Mouse (Mus musculus) ovary, postnatal 14 days (tissue): ENCODE data around the gene Ace3.
A peak's percentile ranks its signal among the peaks of the same experiment; 100 is the strongest.

ENCODE experiments used
- DNase-seq: peaks from one replicate; pipeline ENCODE4 v3.0.0; 2022; ENCODE audit warnings: low spot score

Gene Ace3

GRCm38 (mm10) chr11:105994375-105994774 is at the start of gene Ace3:
Gene Ace3 (plus strand): TSS chr11:105994675.
- no peak for DNase-seq

- DNase-seq, result peak; percentile 28
These were observed 49.5 kb upstream of the Ace3 start for GRCm38 (mm10) chr11:105944770-105945672.

GRCm38 (mm10) chr11:105946694-105947154 is 47.8 kb upstream of the Ace3 start:
- no peak for DNase-seq

GRCm38 (mm10) chr11:105948255-105948654 is 46.2 kb upstream of the Ace3 start:
- no peak for DNase-seq

- DNase-seq, result no peak
These were observed 44.0 kb upstream of the Ace3 start for GRCm38 (mm10) chr11:105950519-105950918.

DNA sequence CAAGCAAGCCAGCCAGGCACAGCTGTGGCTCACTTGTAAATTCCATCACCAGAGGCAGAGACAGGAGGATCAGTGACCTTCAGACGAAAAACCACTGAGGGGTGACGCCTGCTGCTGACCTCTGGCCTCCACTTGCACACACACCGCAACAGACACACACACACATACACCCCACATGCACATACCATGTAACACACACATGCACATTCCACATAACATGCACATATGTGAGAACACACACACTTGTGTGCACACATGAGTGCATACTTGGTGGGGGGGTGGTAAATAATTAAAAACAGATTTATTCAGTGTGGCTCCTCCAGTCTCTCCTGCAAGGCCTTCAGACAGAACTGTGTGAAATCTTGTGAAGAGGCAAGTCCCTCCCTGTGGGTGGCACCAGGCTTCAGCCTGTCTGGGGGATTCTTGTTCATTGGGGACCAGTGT is 42.9 kb upstream of the Ace3 start:
- DNase-seq, result no peak

DNA sequence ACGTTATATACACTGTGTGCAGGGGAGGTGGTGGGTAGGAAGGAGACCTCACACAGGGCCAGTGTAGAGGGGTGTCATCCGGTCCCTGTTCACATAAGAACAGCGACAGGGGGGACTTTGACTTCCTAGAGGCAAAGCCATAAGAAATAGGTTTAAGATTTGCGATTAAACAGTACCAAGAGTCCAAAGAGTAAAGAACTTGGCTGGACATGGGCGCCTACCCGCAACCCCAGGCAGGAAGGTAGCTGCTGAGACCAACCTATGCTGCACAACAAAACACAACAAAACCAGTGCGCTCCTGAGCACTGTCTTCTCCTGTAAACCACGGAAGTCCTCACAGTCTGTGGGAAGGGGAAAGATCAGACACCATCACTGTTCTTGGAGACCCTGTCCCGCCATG is 42.4 kb upstream of the Ace3 start:
- DNase-seq, result no peak

DNA sequence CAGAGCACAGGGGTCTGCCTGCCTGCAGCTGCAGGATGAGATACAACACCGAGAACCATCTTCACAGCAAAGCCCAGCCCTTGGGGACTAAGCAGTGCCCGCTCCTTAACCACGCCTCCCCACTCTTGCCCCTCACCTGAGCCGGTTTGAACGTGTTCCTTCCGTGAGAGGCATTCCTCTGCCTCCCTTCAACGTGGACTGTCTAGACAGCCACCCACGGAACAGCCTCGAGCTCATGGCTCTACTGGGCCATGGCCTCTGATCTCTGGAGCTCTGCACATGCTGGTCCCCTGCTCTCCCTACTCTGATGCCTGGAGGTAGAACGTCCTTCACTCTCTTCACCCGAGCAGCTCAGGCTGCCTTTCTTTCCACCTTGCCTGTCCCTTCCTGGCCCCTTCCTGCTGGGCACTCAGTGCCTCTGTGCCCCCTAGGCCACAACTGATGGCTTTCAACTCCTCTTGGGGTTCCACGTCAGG is 41.5 kb upstream of the Ace3 start, which contains the start of gene Cyb561:
Gene Cyb561, minus strand, starts transcription at position 426 of the 476 bp plus-strand sequence.
- no peak for DNase-seq

- DNase-seq, result no peak
These were observed 41.1 kb upstream of the Ace3 start for GRCm38 (mm10) chr11:105953402-105953801.

- DNase-seq, result no peak
These were observed 38.6 kb upstream of the Ace3 start for GRCm38 (mm10) chr11:105955815-105956430.

GRCm38 (mm10) chr11:105957501-105957900 is 37.0 kb upstream of the Ace3 start:
- DNase-seq, result no peak

DNA sequence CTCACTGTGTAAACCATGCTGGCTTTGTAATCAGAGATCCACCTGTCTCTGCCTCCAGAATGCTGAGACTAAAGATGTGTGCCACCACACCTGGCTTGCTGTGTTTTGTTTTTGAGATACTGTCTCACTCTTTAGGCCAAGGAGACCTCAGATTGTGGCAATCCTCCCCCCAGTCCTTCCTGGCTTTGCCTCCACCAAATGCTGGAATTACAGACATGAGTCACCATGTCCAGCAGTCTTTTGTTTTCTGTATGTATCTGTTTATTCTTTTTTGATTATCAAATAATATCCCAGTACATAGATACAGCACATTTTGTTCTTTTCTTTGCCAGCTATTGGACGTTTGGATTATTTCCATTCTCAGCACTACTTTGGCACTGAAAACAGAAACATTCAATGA is 35.9 kb upstream of the Ace3 start:
- no peak for DNase-seq

- peak; percentile 34 for DNase-seq
These were observed 35.1 kb upstream of the Ace3 start for GRCm38 (mm10) chr11:105959355-105959754.

DNA sequence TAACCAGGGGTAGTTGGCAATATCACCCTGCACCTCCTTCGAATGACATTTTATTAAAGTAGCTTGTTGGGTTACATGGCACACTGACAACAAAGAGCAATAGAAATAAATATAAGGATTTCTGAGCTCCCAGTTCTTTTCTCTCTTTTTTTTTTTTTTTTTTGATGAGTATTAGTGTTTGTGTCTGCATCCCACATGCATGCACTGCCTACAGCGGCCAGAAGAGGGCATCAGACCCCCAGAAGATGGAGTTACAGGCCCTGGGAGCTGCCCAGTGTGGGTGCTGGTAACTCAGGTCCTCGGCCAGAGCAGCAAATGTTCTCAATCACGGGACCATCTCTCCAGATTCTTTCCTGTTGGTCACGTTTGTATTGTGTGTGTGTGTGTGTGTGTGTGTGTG is 29.8 kb upstream of the Ace3 start:
- no peak for DNase-seq

DNA sequence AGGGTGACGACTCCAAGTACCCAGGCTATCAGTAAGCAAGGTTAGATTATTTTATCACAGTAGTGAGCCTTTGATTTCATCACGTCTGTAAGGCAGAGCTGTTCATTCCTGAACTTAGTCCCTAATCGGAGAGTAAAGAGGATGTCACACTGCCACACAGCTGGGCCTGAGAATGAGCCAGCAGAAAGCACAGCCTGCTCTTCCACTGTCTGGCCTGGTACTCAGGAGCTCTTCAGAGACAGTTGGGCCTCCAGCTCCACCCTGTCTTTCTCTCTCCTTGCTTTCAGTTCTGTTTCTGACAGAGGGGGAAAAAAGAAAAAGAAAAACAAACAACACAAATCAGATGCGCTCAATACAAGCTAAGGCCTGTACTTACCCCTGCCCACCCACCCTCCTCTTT is 28.2 kb upstream of the Ace3 start:
- DNase-seq, result no peak

DNA sequence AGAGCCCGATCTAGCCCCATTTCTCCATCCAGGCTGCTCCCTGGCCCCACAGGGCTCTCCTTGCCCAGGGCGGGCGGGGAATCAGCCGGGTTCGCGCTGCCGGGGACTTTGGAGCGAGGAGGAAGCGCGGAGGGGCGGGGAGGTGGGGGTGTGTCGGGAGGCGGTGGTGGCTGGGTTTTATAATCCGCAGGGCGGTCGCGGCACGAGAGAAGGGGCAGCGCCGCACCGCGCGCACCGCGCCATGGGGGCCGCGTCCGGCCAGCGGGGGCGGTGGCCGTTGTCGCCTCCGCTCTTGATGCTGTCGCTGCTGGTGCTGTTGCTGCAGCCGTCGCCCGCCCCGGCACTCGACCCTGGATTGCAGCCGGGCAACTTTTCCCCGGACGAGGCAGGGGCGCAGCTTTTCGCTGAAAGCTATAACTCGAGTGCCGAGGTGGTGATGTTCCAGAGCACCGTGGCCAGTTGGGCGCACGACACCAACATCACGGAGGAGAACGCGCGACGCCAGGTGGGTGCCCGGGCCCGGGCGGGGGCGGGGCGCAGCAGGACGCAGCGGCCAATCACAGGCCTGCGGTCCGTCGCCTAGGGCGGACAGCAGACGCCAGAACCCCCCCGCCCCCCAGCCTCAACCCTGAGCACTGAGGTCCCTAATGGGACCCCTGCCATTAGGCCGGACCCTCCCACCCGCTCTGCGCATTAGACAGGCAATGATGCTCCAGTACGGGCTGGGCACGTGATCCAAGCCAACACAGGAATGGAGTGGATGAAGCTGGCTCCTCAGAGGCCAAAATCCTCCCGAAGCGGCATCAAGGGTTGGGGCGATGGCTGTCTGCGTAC is 26.5 kb upstream of the Ace3 start, which contains the start of gene Ace:
Gene Ace, plus strand, starts transcription at position 205 of the 834 bp plus-strand sequence.
- DNase-seq, result no peak

DNA sequence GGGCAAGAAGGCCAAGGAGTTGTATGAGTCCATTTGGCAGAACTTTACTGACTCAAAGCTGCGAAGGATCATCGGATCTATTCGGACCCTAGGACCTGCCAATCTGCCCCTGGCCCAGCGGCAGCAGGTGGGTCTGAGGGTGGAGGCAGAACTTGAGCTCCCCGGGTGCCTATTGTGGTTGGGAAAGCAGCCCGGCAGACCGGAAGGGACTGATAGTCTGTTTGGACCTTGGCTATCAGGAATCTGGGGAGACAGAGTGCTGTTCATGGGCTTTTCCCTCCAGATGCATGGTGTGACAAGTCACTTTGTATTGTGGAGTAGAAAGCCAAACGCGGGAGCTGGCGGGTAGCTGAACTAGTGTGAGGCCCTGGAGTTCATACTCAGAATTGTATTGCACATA is 25.5 kb upstream of the Ace3 start:
- DNase-seq, result no peak

- DNase-seq, result peak; percentile 44
These were observed 25.0 kb upstream of the Ace3 start for GRCm38 (mm10) chr11:105969516-105969915.

- DNase-seq, result no peak
These were observed 19.9 kb upstream of the Ace3 start for GRCm38 (mm10) chr11:105974593-105974992.

DNA sequence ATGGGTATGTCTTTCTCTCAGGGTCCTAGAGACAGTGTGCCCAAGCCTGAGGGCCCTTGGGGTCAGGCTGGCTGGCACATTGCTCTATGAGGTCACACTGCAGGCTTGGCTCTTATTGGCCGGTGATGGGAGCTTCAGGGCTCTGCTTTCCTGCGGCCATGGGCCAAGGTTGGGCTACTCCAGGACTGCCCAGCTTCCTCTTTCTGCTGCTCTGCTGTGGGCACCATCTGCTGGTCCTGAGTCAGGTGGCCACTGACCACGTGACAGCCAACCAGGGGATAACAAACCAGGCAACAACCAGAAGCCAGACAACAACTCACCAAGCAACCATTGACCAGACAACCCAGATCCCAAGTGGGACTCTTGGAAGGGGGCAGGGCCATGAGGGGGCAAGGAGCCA is 19.4 kb upstream of the Ace3 start:
- DNase-seq, result no peak

- no peak for DNase-seq
These were observed 18.8 kb upstream of the Ace3 start for GRCm38 (mm10) chr11:105975636-105976035.

DNA sequence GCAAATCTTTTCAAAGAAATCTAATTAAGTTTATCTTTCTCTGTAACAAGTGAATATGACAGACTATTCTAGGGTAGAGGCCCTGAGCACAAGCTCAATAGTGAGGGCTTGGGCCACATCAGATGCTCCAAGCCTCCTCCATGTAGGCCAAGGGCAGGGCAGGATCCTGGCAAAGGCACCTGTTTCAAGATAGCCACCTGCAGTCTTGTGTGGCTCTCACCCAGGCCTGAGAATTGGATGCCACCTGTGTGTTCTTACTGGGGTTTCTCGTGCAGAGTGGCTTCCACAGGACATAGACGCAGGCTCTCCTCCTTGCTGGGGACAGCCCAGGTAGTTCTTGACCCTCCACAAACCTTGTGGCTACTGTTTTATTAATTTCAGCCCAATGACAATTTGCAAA is 16.2 kb upstream of the Ace3 start:
- DNase-seq, result no peak
